Mouse (Mus musculus) liver, adult (tissue): Measurements from ENCODE around the gene Gm2035.
"Not testable (repeated sequence)": the region's sequence is repeated elsewhere in the genome, so short reads cannot be mapped to it uniquely, and the experiment has no call there.

ENCODE experiments used
- GATA4 ChIP-seq: IDR thresholded peaks from 2 replicates; pipeline ENCODE4 v1.6.1; 2014; ENCODE audit warnings: mild to moderate bottlenecking, low read length; ENCODE audit not compliant: insufficient replicate concordance

The Gm2035 gene

DNA sequence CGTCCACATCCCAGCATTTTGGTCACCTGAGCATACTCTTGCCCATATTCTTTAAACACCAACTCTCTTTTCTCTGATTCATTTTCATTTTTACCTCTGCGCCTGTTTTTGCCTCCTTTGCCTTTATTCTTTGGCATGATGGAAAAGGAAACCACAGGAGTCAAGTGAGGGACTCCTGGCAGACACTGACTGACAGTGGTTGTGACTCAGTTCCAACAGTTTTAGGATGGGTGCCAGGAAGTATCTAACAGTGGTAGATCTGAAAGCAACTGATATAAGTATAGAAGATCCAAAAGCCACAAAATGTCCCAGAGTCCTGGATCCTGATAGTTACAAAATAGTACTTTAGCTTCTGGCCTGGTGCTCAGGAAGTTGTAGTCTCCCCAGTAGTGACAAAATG is at the start of gene Gm2035:
Gene Gm2035 (minus strand): TSS at position 137 of the 400 bp plus-strand sequence.
- not testable (repeated sequence) for TF ChIP-seq GATA4

DNA sequence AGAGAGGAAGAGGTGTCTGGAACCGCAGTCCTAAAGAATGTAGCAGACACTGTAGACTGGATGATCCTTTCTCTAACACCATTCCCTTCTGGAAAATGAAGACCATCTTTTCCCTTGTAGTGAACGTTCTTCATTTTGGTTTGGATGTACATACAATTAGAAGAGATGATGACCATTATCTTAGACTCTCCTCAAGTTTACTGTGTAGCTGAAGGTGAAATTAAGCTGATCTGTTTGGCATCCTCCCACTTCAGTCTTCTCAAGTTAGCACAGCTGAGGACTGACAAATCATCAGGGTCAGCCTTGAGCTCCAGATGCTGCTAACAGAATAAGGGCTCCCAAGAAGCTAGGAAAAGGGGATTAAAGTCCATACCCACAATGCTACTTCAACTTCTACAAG is 34.1 kb upstream of the Gm2035 start, which contains the start of gene Gm2042:
Gene Gm2042 (plus strand): TSS at position 301 of the 400 bp plus-strand sequence.
- TF ChIP-seq GATA4: not testable (repeated sequence)

DNA sequence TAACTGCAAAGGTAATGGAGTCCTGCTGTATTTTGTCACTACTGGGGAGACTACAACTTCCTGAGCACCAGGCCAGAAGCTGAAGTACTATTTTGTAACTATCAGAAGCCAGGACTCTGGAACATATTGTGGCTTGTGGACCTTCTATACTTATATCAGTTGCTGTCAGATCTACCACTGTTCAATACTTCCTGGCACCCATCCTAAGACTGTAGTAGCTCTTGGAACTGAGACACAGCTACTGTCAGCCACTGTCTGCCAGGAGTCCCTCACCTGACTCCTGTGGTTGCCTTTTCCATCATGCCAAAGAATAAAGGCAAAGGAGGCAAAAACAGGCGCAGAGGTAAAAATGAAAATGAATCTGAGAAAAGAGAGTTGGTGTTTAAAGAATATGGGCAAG is 24.6 kb downstream of the Gm2035 start, which contains the start of gene Gm2022:
Gene Gm2022 (plus strand): TSS at position 301 of the 400 bp plus-strand sequence.
- not testable (repeated sequence) for TF ChIP-seq GATA4

DNA sequence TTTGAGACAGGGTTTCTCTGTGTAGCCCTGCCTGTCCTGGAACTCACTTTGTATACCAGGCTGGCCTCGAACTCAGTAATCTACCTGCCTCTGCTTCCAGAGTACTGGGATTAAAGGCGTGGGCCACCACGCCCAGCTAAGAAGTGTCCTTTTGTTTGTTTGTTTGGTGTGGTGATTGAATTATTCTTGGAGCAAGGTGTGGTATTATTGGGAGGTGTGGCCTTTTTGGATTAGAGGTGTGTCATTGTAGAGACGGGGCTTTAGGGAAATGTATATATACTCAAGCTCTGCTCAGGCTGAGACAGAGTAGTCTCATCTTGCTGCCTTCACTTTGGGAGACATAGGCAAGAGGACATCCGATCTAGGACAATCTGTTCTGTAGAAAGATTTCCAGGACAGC is 45.9 kb downstream of the Gm2035 start, which contains the start of gene Gm2016:
Gene Gm2016 (plus strand): TSS at position 301 of the 400 bp plus-strand sequence.
- not testable (repeated sequence) for TF ChIP-seq GATA4
